Mouse (Mus musculus) hindbrain, embryonic 10.5 days (tissue): ENCODE measurements at regions not wholly inside any gene's neighbourhood (a gene's known extent, or its start where the extent isn't known, plus 50 kb on each side); places are given as distances from the start of the nearest gene placed in this dataset.
A peak's percentile ranks its signal among the peaks of the same experiment; 100 is the strongest.

ENCODE experiments used
- DNase-seq: peaks from one replicate; pipeline ENCODE4 v3.0.0-alpha.2; 2017; ENCODE audit warnings: low spot score
- H3K27ac ChIP-seq: fragments of 300-500 bp; sonication (generic); 2 replicates; pipeline ENCODE4 v1.5.1; 2016; ENCODE audit warnings: mild to moderate bottlenecking, moderate library complexity
- H3K27me3 ChIP-seq: fragments of 300-500 bp; sonication (generic); 2 replicates; pipeline ENCODE4 v1.6.1; 2016; ENCODE audit warnings: mild to moderate bottlenecking; ENCODE audit not compliant: poor library complexity, insufficient read depth, severe bottlenecking
- H3K36me3 ChIP-seq: fragments of 300-500 bp; sonication (generic); 2 replicates; pipeline ENCODE4 v1.6.1; 2016; ENCODE audit warnings: mild to moderate bottlenecking, moderate library complexity
- H3K4me1 ChIP-seq: fragments of 300-500 bp; sonication (generic); replicated peaks from 2 replicates; pipeline ENCODE4 v1.6.1; 2016; ENCODE audit warnings: mild to moderate bottlenecking
- H3K4me3 ChIP-seq: fragments of 300-500 bp; sonication (generic); 2 replicates; pipeline ENCODE4 v1.5.1; 2016; ENCODE audit warnings: mild to moderate bottlenecking, moderate library complexity
- H3K9me3 ChIP-seq: fragments of 300-500 bp; sonication (generic); 2 replicates; pipeline ENCODE4 v1.6.1; 2016; ENCODE audit warnings: mild to moderate bottlenecking, moderate library complexity
- WGBS: fragments of 180-500 bp; shearing (Covaris S2); methylation state at CpG from one replicate; pipeline ENCODE4 v1.1.7; 2016; 5-methylcytosine and 5-hydroxymethylcytosine counted together

DNA sequence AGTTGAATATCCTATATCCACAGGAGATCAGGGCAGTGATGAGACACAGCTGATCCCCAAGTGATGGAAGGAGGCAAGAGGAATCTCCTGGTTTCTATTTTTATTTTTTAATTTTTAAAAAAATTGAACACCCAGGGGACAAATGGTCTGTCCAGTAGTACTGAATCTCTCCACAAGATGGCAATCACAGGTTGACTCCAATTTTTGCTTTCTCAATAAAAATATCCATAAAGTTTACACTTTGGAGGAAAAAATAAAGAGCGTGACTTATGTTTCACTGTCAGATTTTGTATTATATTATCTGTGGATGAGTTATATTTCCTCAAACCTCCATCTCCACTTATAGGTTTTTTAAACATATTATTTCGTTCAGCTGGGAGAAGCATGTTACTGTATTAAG is 658.0 kb downstream of the Hace1 start:
- no peak overlapping the region for H3K27ac ChIP-seq
- DNase-seq = no peak
- no peaks in the 10 kb centered on the region for H3K9me3 ChIP-seq
- no peak overlapping the region for H3K4me3 ChIP-seq
- no peaks in the 10 kb centered on the region for H3K36me3 ChIP-seq
- no peaks in the 10 kb centered on the region for H3K4me1 ChIP-seq
- 66% methylated on average over 2 of the region's 2 CpGs for WGBS
- no peaks in the 10 kb centered on the region for H3K27me3 ChIP-seq

DNA sequence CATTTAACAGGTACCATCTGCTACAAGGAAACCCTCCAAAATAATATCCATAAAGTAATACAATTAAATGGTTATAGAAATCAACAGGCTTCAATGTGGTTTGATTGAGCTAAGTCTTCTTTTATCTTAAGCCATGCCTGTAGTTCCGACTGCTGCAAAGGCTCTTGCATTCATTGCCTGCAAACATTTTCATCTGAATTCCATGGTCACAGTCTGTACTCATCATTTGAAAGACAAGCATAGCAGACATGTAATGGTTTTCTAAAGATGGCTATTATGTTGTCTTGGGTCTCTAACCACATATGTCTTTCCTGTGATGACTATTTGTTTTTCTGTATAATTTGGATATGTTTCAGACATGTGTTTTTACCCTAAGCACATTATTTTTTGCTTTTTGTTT is 677.9 kb downstream of the Hace1 start:
- no peaks in the 10 kb centered on the region for H3K9me3 ChIP-seq
- no peak for DNase-seq
- H3K4me3 ChIP-seq = no peak overlapping the region
- H3K27ac ChIP-seq = 0 out of 2 replicates have a peak overlapping the region, but pooled peaks have one; percentile 6
- H3K27me3 ChIP-seq = no peaks in the 10 kb centered on the region
- WGBS = 55% methylated on average over 1 of the region's 1 CpGs
- H3K36me3 ChIP-seq = no peaks in the 10 kb centered on the region
- peaks cover 9% of the 10 kb centered on the region; the same call in 1 of the 2 replicates for H3K4me1 ChIP-seq

DNA sequence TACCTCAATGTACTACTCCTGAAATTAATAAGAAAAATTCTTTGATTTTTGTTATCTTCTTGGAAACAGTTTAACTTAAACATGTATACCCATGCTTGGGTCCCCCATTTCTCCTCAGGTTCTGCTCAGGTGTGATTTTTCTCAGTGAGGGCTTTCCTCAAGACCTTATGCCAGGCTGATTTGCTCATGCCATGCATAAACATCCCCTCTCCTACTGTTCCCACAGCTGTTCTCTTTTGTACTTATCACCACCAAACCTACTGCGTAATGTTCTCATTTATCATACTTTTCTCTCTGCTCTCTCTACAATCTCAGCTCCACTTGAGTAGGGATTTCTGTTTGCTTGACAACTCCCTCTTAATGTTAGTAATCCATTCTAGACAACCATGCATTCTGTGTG is 692.1 kb downstream of the Hace1 start:
- H3K27ac ChIP-seq = no peak overlapping the region
- DNase-seq = no peak

DNA sequence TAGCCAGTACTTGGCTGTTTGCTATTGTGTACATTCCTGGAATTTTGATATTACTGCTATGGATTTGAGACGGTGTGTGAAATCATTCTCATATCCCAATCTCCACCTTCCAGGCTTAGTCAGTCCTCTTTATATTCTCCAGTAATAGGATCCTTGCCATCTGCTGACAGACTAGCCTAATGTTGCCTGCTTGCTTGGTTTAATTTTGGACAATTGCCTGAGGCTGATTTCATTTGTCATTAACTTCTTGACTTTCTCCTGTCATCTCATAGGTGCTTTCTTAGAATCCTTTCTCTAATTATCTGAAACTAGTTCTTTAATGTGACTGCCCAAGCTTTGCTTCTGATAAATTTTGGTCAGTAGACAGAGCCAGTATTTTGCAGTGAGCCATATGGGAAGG is 696.2 kb downstream of the Hace1 start:
- Histone ChIP-seq H3K4me1 (no peaks in the 10 kb centered on the region), H3K4me3 (no peak overlapping the region), H3K27me3 (no peaks in the 10 kb centered on the region), H3K27ac (no peak overlapping the region), H3K9me3 (no peaks in the 10 kb centered on the region), H3K36me3 (no peaks in the 10 kb centered on the region)
- WGBS = 80% methylated on average over 1 of the region's 1 CpGs
- DNase-seq = no peak

More for the DNA sequence above, 692.1 kb downstream of the Hace1 start:
- Histone ChIP-seq H3K27me3 (no peaks in the 10 kb centered on the region), H3K4me3 (no peak overlapping the region), H3K36me3 (no peaks in the 10 kb centered on the region), H3K4me1 (no peaks in the 10 kb centered on the region), H3K9me3 (no peaks in the 10 kb centered on the region)
- WGBS = 88% methylated on average over 1 of the region's 1 CpGs

DNA sequence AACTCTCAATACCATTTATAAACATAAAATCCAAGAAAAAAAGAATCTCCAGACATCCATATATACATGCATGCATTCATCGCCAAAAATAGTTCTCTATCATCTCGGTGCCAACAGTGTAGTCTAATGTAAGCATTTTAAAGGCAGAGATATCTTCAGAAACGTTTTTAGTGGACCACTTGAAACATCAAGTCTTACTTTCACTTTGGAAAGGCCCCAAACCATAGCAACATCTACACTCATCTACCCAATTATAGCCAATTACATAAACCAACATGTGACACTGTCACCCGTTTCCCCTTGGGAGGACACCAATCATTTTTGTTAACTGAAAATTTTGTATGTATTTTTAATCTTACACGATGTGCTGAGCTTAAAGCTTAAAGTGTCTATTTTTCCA is 716.7 kb downstream of the Hace1 start:
- no peaks in the 10 kb centered on the region for H3K36me3 ChIP-seq
- H3K4me3 ChIP-seq = no peak overlapping the region
- no peaks in the 10 kb centered on the region for H3K9me3 ChIP-seq
- H3K27ac ChIP-seq = no peak overlapping the region
- no peak for DNase-seq
- no peaks in the 10 kb centered on the region for H3K4me1 ChIP-seq
- no peaks in the 10 kb centered on the region for H3K27me3 ChIP-seq
- WGBS = 81% methylated on average over 5 of the region's 5 CpGs

DNA sequence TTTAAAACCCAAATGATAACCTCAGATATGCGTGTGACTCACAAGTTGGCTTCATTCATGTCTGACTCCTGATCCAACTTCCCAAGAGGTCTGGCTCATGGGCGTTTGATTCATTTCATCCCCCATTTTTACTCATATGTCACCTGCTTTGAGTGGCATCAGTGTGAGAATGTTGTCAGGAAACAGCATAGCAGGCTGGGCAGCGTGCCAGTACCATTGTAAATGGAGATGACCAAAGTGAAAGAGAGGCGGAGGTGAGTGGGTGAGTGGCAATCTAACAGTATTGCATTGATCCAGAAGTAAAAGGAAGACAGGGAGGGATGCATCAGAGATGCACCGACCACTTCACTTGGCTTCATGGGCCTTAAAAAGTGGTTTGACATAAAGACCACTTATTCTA is 720.7 kb downstream of the Hace1 start:
- Histone ChIP-seq H3K4me3 (no peak overlapping the region), H3K27ac (no peak overlapping the region), H3K27me3 (no peaks in the 10 kb centered on the region), H3K36me3 (no peaks in the 10 kb centered on the region), H3K4me1 (no peaks in the 10 kb centered on the region), H3K9me3 (no peaks in the 10 kb centered on the region)
- no peak for DNase-seq
- 78% methylated on average over 5 of the region's 5 CpGs for WGBS

DNA sequence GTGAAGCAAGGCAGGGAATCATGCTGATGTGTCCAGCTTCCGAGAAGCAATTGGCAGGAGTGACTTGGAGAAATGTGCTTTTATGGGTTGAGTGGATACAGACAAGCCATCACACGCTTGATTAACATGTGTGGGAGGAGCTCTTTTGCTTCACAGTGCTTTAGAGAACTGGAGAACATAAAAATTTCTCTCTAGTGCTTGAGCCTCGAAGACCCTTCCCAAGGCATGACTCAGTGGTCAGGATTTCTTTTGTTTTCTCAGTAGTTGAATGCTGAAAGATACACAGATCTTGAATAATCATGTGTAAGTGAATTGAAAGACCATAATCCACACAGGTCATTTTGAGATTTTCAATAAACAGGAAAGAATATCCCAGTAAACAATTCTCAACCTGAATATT is 721.9 kb downstream of the Hace1 start:
- no peaks in the 10 kb centered on the region for H3K9me3 ChIP-seq
- H3K27me3 ChIP-seq = no peaks in the 10 kb centered on the region
- 57% methylated on average over 3 of the region's 3 CpGs for WGBS
- H3K27ac ChIP-seq = no peak overlapping the region
- H3K36me3 ChIP-seq = no peaks in the 10 kb centered on the region
- DNase-seq = no peak
- no peak overlapping the region for H3K4me3 ChIP-seq
- H3K4me1 ChIP-seq = no peaks in the 10 kb centered on the region

DNA sequence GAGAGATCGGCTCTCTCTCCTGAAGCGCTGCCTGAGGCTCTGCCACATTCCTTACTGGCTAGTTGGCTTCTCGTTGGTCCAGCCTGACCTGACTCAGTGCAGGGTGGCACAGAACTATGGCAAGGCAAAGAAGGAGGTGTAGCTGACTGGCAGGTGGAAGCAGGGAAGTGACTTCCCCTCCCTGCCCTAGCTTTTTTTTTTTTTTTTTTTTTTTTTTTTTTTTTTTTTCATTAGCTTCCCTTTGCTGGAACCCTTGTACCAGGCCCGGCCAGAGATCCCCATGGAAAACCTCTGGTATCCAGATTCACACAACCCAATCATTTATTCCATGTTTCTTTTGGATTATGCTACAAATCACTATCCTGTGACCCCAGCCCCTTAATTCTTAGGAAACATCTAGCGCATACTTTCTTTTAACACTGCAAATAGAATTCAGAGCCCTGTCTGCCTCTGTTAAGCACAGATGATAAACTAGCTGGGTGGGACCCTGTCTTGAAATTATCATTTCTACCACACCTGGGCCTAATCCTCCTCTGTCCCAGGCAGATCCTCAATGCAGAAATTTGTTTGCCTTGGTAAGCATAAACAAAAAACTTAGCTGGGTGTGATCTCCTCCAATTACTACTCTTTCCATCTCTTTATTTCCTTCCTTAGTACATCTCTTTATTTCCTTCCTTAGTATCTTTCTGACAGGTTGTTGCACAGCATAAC is 742.9 kb downstream of the Hace1 start:
- no peak overlapping the region for H3K27ac ChIP-seq
- no peak overlapping the region for H3K4me3 ChIP-seq
- H3K27me3 ChIP-seq = no peaks in the 10 kb centered on the region
- no peak for DNase-seq
- H3K4me1 ChIP-seq = no peaks in the 10 kb centered on the region
- no peaks in the 10 kb centered on the region for H3K36me3 ChIP-seq
- no peaks in the 10 kb centered on the region for H3K9me3 ChIP-seq
- WGBS = 80% methylated on average over 5 of the region's 5 CpGs

DNA sequence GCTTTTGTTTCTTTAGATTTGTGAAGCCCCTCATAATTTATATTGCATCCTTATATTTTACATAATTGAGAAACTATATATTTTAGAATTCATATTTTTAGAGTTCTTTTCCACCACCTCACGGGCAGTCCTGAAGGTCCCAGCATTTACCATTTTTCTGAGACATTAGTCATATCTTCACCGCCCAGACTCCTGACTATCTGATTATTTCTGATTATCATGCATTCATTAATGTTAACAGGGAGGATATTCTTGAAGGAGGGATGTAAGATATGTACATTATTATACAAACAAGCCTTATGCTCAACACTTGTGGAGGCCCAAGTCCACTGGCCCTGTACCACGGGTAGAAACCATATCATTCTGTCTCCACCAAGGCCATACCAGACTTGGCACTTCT is 743.4 kb downstream of the Hace1 start:
- 92% methylated on average over 3 of the region's 3 CpGs for WGBS
- no peak overlapping the region for H3K27ac ChIP-seq
- DNase-seq = no peak
- no peaks in the 10 kb centered on the region for H3K36me3 ChIP-seq
- no peaks in the 10 kb centered on the region for H3K27me3 ChIP-seq
- H3K9me3 ChIP-seq = no peaks in the 10 kb centered on the region
- H3K4me1 ChIP-seq = no peaks in the 10 kb centered on the region
- H3K4me3 ChIP-seq = no peak overlapping the region

DNA sequence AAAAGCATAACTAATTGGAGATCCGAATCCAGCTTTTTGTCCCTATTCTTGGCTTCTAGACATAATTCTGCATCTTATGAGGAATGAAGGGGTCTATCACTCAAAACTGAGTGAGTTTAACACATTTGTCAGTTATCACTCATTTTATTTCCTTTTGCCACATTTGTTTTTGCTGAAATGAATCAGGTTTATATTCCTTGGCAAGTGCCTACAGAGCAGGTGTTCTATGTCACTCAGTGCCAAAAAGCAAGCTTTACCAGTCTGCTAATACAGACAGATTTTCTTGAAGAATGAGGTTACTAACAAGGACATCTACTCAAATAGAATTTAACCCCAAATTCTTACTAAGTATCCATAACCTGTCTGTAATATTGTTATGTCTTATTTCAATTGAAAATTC is 751.4 kb downstream of the Hace1 start:
- no peak overlapping the region for H3K4me3 ChIP-seq
- H3K27ac ChIP-seq = no peak overlapping the region
- H3K27me3 ChIP-seq = no peaks in the 10 kb centered on the region
- no peak for DNase-seq
- WGBS = 85% methylated on average over 1 of the region's 1 CpGs
- H3K4me1 ChIP-seq = no peaks in the 10 kb centered on the region
- H3K36me3 ChIP-seq = no peaks in the 10 kb centered on the region
- no peaks in the 10 kb centered on the region for H3K9me3 ChIP-seq

DNA sequence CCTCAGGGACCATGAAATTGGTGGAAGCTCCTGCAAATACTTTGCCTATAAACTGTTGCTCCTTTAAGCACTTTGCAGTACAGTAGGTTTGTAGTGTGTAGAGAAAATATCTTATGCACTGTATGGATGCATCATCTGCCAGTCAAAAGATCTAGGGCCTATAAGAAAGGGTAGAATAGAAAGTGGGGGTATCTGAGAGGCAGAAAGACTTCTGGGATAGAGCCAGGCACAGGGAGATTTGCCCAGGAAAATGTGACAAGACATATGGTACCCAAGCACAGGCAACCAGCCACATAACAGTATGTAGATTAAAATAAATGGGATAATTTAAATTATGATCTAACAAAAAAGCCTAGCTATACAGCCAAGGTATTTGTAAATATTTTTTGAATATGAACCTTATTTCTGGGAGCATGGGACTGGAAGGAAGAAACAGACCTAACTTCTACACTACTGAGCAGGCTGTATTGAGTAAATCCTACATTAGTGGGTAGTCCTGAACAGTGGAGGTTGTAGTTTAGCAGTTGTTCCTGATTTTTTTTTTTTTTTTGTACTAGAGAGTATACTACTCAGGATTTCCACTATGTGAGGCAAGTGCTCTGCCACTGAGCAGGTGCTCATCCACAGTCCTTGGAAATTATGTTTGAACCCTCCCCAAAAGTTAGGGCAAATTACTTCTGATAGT is 754.1 kb downstream of the Hace1 start:
- H3K4me1 ChIP-seq = no peaks in the 10 kb centered on the region
- H3K36me3 ChIP-seq = no peaks in the 10 kb centered on the region
- H3K27ac ChIP-seq = no peak overlapping the region
- H3K9me3 ChIP-seq = no peaks in the 10 kb centered on the region
- no peaks in the 10 kb centered on the region for H3K27me3 ChIP-seq
- DNase-seq = no peak
- H3K4me3 ChIP-seq = no peak overlapping the region

DNA sequence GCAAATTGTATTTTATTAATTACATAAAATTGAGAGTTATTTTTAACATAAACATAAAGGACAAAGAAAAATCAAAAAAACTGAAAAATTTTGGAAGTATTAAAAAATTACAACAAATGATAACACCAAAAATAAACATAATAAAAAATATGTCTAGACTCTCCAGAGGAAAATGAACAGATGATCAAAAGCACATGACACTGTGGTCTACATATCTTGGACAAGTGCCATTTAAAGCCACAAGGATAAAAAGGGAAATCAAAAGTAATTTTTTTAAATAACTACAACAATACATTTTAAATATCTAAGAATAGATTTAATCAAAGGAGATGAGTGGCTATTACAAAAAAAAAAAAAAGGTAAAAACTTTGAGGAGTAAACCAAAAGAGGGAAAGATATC is 755.6 kb downstream of the Hace1 start:
- H3K27me3 ChIP-seq = no peaks in the 10 kb centered on the region
- H3K27ac ChIP-seq = no peak overlapping the region
- H3K4me1 ChIP-seq = no peaks in the 10 kb centered on the region
- no peak for DNase-seq
- no peaks in the 10 kb centered on the region for H3K9me3 ChIP-seq
- H3K4me3 ChIP-seq = no peak overlapping the region
- no peaks in the 10 kb centered on the region for H3K36me3 ChIP-seq

DNA sequence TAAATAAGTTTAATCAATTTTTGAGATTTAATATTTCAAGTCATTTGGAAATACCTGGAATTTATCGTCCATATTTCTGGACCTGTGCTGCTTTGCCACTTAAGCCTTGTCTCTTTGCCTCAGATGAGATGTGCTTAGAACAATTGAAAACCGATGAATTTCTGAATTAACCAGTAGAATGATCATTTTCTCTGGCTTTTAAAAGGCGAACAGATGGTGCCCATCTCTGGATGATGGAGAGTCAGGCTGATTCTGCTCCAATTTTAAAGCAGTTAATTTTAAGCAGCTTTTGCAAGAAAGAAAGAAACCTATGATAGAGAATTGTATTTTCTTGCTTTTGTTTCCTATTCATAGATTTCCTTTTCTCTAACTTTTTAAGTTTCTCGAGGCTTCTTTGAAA is 767.7 kb downstream of the Hace1 start:
- Histone ChIP-seq H3K4me3 (no peak overlapping the region), H3K9me3 (no peaks in the 10 kb centered on the region), H3K27me3 (no peaks in the 10 kb centered on the region), H3K4me1 (peaks cover 8% of the 10 kb centered on the region), H3K27ac (no peak overlapping the region), H3K36me3 (no peaks in the 10 kb centered on the region)
- WGBS = 78% methylated on average over 4 of the region's 4 CpGs
- no peak for DNase-seq

DNA sequence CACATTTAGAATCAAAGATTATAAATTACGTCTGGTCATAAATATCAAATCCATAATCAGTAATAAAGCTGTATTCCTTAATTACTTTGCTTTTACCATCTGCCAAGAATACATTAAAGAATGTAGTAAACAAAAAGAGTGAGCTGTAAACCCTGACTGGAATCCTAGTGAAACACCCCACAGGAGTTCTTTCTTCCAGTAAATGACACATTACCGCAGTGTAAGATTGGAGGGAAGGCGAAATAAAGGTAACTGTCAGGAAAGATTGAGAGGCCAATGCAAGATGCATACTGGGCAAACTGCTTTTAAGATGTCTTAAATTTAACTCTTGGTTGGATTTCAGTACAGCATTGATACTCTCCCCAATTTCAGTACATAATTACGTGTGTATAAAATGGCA is 772.0 kb downstream of the Hace1 start:
- H3K27ac ChIP-seq = no peak overlapping the region
- no peaks in the 10 kb centered on the region for H3K9me3 ChIP-seq
- WGBS = 59% methylated on average over 4 of the region's 4 CpGs
- DNase-seq = no peak
- peaks cover 13% of the 10 kb centered on the region for H3K4me1 ChIP-seq
- H3K4me3 ChIP-seq = no peak overlapping the region
- H3K27me3 ChIP-seq = no peaks in the 10 kb centered on the region
- H3K36me3 ChIP-seq = no peaks in the 10 kb centered on the region
